Mouse (Mus musculus): ENCODE results near the gene Sdr16c6.

Sdr16c6 gene

GRCm38 (mm10) chr4:4077372-4077771 lies at the start of gene Sdr16c6:
TSS of gene Sdr16c6 (minus strand) at chr4:4077522.
- DNase-seq (ENCODE audit: low spot score in 2 of 2): no peak

- no peak for DNase-seq (ENCODE audit: low spot score in 2 of 2)
Observed at GRCm38 (mm10) chr4:4080180-4080579, 2.9 kb upstream of the Sdr16c6 start.

- no peak for DNase-seq (ENCODE audit: low spot score in 2 of 2)
Observed at GRCm38 (mm10) chr4:4079132-4079531, 1.8 kb upstream of the Sdr16c6 start.

- no peak for DNase-seq (ENCODE audit: low spot score in 2 of 2)
Observed at GRCm38 (mm10) chr4:4076001-4076400, 1.3 kb downstream of the Sdr16c6 start.
